Mouse (Mus musculus) ES-E14 (cell line): ENCODE results near the gene Spg21. TPM values are rescaled to one million over a fixed set of nuclear protein-coding genes. Genes with fewer than 3 reads are reported as not detected.

ENCODE experiments used
- DNase-seq: peaks from one replicate; pipeline ENCODE4 v3.0.0-alpha.2; 2013; ENCODE audit warnings: low read depth, low spot score
- H3K27ac ChIP-seq: 2 replicates; pipeline ENCODE4 v1.5.1; 2012; ENCODE audit warnings: low read depth, mild to moderate bottlenecking, low read length, moderate library complexity, mixed read lengths; ENCODE audit not compliant: poor library complexity, insufficient read depth, severe bottlenecking
- H3K36me3 ChIP-seq: 2 replicates; pipeline ENCODE4 v1.6.1; 2012; ENCODE audit warnings: mild to moderate bottlenecking, low read length, moderate library complexity, mixed read lengths; ENCODE audit not compliant: control insufficient read depth, poor library complexity, insufficient read depth, severe bottlenecking
- H3K4me1 ChIP-seq, 2 experiments: fragments of 150-350 bp in 1 of 2; sonication (generic) in 1 of 2; 2 replicates each; pipeline ENCODE4 v1.6.1; 2012; ENCODE audit warnings: low read length in 2 of 2, mild to moderate bottlenecking in 1 of 2, mixed read lengths in 1 of 2; ENCODE audit not compliant: control insufficient read depth in 2 of 2, insufficient read depth in 2 of 2, poor library complexity in 1 of 2
- H3K4me3 ChIP-seq, 2 experiments: fragments of 150-350 bp in 1 of 2; sonication (generic) in 1 of 2; 2 replicates each; pipeline ENCODE4 v1.5.1; 2012; ENCODE audit warnings: low read length in 2 of 2, low read depth in 1 of 2, mild to moderate bottlenecking in 1 of 2, mixed read lengths in 1 of 2; ENCODE audit not compliant: insufficient read depth in 1 of 2, poor library complexity in 1 of 2, severe bottlenecking in 1 of 2
- H3K9ac ChIP-seq: 2 replicates; pipeline ENCODE4 v1.6.1; 2012; ENCODE audit warnings: low read depth, mild to moderate bottlenecking, low read length, mixed read lengths; ENCODE audit not compliant: poor library complexity, insufficient read depth, severe bottlenecking
- H3K9me3 ChIP-seq: fragments of 150-350 bp; sonication (generic); 2 replicates; pipeline ENCODE4 v1.6.1; 2012; ENCODE audit warnings: low read depth, mild to moderate bottlenecking, low read length; ENCODE audit not compliant: control insufficient read depth, insufficient read depth
- CHD2 ChIP-seq: IDR thresholded peaks from 2 replicates; pipeline ENCODE4 v1.6.1; 2014; ENCODE audit warnings: mild to moderate bottlenecking, low read depth, low read length, inconsistent platforms
- HCFC1 ChIP-seq: IDR thresholded peaks from 2 replicates; pipeline ENCODE4 v1.6.1; 2012; ENCODE audit warnings: low read length, inconsistent platforms, borderline replicate concordance; ENCODE audit not compliant: insufficient read depth
- MAFK ChIP-seq: IDR thresholded peaks from 2 replicates; pipeline ENCODE4 v1.6.1; 2014; ENCODE audit warnings: mild to moderate bottlenecking, low read depth, low read length, inconsistent platforms; ENCODE audit not compliant: insufficient read depth
- ZC3H11A ChIP-seq: IDR thresholded peaks from 2 replicates; pipeline ENCODE4 v1.6.1; 2012; ENCODE audit warnings: low read depth, mild to moderate bottlenecking, inconsistent platforms, low read length, borderline replicate concordance
- ZNF384 ChIP-seq: IDR thresholded peaks from 2 replicates; pipeline ENCODE4 v1.6.1; 2012; ENCODE audit warnings: low read depth, low read length, inconsistent platforms
- in situ Hi-C, 2 experiments: fragments of 600-800 bp; cut with MboI; formaldehyde crosslinking; loops; one replicate each; pipeline ENCODE4 v1.15.1; 2025; ENCODE audit warnings: low sequenced_read_pairs in 2 of 2, inconsistent platforms in 1 of 2; ENCODE audit not compliant: unreplicated experiment in 2 of 2
- total RNA-seq: library from RNA; depleted of rRNA; stranded (reverse); fragments of 300-350 nt; gene quantifications from 2 replicates; pipeline ENCODE4 v1.2.3, GENCODE M21; 2012

The Spg21 gene
- total RNA-seq, 1 experiment = 31.7 TPM

DNA sequence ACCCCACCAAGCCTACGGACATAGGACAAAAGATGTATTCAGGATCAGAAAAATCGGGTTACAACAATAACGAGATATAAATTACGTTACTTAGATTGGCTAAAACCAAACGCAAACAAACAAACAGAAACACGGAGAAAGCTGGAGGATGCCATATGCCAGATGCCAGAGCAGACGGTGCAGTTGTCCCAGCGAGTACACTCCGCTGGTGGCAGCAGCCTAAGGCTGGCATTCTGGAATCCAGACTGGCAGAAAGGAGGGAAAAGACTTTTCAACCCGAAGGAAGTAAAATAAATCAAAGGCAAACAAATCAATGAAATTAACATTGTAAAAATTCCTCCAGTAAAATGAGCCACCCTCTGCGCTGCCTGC is 59.7 kb downstream of the Spg21 start:
- TF ChIP-seq HCFC1 (no peak), CHD2 (no peak), ZNF384 (no peak), ZC3H11A (no peak)
- Histone ChIP-seq H3K9ac (no peak overlapping the region), H3K36me3 (no peaks in the 10 kb centered on the region), H3K4me3 (peak overlapping the region in 1 of 2 experiments; percentile 55; a peak in 1 of 4 replicates), H3K4me1 (peaks cover 0 to 5% of the 10 kb centered on the region in 2 experiments; a peak in 1 of 4 replicates), H3K27ac (no peak overlapping the region), H3K9me3 (no peaks in the 10 kb centered on the region)
- in situ Hi-C loops = no loop called here
- DNase-seq = no peak

DNA sequence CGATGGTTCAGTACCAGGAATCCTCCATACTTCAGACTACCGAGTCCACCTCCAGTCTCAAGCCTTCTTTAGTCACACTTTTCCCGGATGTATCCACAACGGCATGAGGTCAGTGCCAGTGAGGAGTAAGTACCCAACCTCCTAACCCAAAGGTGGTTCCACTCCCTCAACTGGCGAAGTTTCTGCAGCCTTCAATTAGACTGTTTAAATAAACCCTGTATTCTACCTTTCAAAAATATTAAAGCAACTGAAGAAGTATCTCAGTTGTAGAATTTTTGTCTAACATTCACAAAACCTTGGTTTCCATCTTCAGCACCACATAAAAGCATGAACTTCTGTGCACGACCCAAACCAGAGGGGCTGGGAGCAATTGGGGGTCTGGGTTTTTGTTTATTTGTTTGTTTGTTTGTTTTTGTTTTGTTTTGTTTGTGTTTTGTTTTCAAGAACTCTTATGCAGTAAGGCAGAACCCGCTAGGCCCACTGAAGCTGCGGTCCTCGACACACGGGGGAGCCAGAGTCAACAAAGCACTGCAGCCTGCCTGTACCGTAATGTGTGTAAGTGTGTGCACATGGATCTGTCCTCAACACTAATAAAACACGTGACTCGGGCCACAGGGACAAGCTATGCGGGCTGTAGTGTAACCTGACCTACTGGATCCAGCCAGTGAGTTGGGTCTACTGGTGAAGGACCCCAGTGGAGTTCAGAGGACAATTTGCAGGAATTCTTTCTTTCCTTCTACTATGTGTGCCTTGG is 63.0 kb downstream of the Spg21 start:
- H3K9ac ChIP-seq = no peak overlapping the region
- peak; percentile 45 for DNase-seq
- no peaks in the 10 kb centered on the region for H3K9me3 ChIP-seq

DNA sequence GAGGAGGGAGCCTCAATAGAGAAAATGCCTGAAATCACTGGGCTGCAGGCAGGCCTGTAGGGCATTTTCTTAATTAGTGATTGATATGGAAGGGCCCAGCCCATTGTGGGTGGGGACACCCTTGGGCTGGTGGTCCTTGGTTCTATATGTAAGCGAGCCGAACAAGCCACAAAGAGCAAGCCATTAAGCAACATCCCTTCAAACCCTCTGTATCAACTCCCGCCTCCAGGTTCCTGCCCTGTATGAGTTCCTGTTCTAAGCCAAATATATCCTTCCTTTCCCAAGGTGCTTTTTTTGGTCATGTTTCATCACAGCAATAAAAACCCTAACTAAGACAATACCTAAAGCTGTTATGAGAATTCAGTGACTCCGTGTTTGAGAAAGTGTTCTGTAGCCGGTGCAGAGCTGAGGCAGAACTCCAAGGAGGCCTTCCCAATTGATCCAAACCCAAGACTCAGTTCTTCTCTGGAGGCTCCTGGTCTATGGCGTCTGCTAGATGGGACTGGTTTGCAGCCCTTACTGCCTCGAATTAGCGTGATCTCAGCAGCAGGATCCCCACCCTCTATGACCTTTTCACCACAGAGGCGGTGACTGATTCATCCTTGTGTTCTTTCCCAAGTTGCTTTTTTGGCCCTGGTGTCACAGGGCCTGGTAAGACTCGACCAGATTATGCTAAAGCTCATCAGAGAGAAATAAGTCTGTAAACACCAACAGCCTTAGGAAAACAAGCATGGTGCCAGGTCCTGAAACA is 64.9 kb downstream of the Spg21 start:
- DNase-seq = no peak
- H3K36me3 ChIP-seq = no peaks in the 10 kb centered on the region
- H3K27ac ChIP-seq = no peak overlapping the region
- H3K9ac ChIP-seq = no peak overlapping the region
- H3K4me3 ChIP-seq = no peak overlapping the region
- peaks cover 0 to 5% of the 10 kb centered on the region in 2 experiments; a peak in 1 of 4 replicates for H3K4me1 ChIP-seq
- no peaks in the 10 kb centered on the region for H3K9me3 ChIP-seq
- in situ Hi-C loops = no loop called here
- no peak for TF ChIP-seq HCFC1
- no peak for TF ChIP-seq CHD2
- TF ChIP-seq ZC3H11A = no peak
- no peak for TF ChIP-seq MAFK
- TF ChIP-seq ZNF384 = no peak

More for the DNA sequence above, 63.0 kb downstream of the Spg21 start:
- Histone ChIP-seq H3K4me1 (peaks cover 0 to 5% of the 10 kb centered on the region in 2 experiments; a peak in 1 of 4 replicates), H3K4me3 (no peak overlapping the region), H3K27ac (no peak overlapping the region), H3K36me3 (no peaks in the 10 kb centered on the region)
- in situ Hi-C loops = no loop called here
- TF ChIP-seq ZC3H11A (peak; percentile 79), MAFK (no peak)

DNA sequence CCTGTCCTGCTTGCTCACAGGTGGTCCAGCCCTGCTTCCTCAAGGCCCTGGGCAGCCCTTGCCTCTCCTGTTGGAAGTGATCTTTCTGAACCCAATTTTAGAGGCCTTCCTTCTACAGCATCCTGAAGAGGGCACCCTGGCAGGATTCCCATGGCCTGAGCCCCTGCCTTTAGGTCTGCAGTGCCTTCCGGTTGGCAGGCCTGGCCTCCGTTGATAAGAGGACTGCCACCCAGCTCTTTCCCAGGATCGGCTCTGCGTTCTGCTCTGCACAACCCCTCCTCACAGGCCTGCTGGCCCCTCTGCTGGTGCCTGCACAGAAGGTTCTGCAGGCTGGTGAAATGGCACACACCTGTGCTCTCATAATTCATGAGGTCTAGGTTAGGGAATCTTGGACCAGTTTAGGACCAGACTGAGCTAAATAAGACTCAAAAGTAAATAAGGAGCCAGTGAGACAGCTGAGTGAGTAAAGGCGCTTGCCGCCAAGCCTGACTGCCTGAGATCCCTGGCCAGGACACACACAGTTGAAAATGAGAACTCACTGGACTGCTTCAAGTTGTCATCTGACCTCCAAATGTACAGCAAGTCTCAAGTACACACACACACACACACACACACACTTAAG is 67.8 kb downstream of the Spg21 start:
- DNase-seq = no peak
- TF ChIP-seq HCFC1 = no peak
- no peak for TF ChIP-seq CHD2
- no peak for TF ChIP-seq ZC3H11A
- TF ChIP-seq MAFK = no peak
- no peak for TF ChIP-seq ZNF384
- H3K9ac ChIP-seq = no peak overlapping the region
- in situ Hi-C loops = no loop called here
- no peak overlapping the region for H3K27ac ChIP-seq
- no peaks in the 10 kb centered on the region for H3K36me3 ChIP-seq
- H3K9me3 ChIP-seq = no peaks in the 10 kb centered on the region
- peaks cover 0 to 5% of the 10 kb centered on the region in 2 experiments; a peak in 1 of 4 replicates for H3K4me1 ChIP-seq
- H3K4me3 ChIP-seq = no peak overlapping the region
